In genomic region chr12:5736066-5736465, GRCm38 (mm10) we compare ENCODE assay signal across 23 mouse cellular contexts.
"Had no signal": no experiment of that assay in that cellular context is flagged by ENCODE, and none has a peak within 500 bp of the region (broad histone marks: within the 10 kb centered on the region; RNA-seq: fewer than 3 reads in every experiment).

No protein-coding gene starts in this region.

- H3K27ac ChIP-seq: gastrocnemius, adult 2 months; hindbrain, embryonic 10.5 days; hindbrain, embryonic 12.5 days; hindbrain, embryonic 14.5 days; kidney, embryonic 15.5 days; kidney, postnatal 0 days; left cerebral cortex, adult 2 months; limb, embryonic 13.5 days; limb, embryonic 15.5 days; liver, embryonic 12.5 days; liver, embryonic 14.5 days had no signal

- H3K4me3 ChIP-seq: gastrocnemius, adult 2 months; heart, embryonic 12.5 days; hindbrain, embryonic 10.5 days; hindbrain, embryonic 12.5 days; kidney, embryonic 15.5 days; left cerebral cortex, adult 2 months; limb, embryonic 13.5 days; limb, embryonic 15.5 days; liver, embryonic 12.5 days had no signal

- H3K27me3 ChIP-seq: heart, embryonic 12.5 days; hindbrain, embryonic 12.5 days; kidney, embryonic 15.5 days; limb, embryonic 13.5 days; limb, embryonic 15.5 days; liver, embryonic 12.5 days had no signal

- H3K36me3 ChIP-seq: heart, embryonic 12.5 days; hindbrain, embryonic 10.5 days; hindbrain, embryonic 12.5 days; kidney, embryonic 15.5 days; limb, embryonic 13.5 days; limb, embryonic 15.5 days; liver, embryonic 12.5 days had no signal

- H3K9me3 ChIP-seq: heart, embryonic 12.5 days; hindbrain, embryonic 10.5 days; hindbrain, embryonic 12.5 days; kidney, embryonic 15.5 days; limb, embryonic 13.5 days; limb, embryonic 15.5 days; liver, embryonic 12.5 days had no signal

- H3K4me2 ChIP-seq: heart, embryonic 12.5 days; hindbrain, embryonic 12.5 days; hindbrain, embryonic 14.5 days; kidney, embryonic 15.5 days; limb, embryonic 13.5 days; limb, embryonic 15.5 days; liver, embryonic 12.5 days had no signal

- DNase-seq: gastrocnemius, adult 2 months; gastrocnemius, postnatal 10 days; gastrocnemius, postnatal 25 days; heart, adult 18-20 months; heart, postnatal 10 days; heart, postnatal 4 days; kidney, adult 11 months; kidney, adult 2 months; kidney, adult 9 months; kidney, postnatal 14 days; kidney, postnatal 36 days had no signal

- H3K4me1 ChIP-seq: heart, embryonic 12.5 days; kidney, embryonic 15.5 days; limb, embryonic 15.5 days; liver, embryonic 12.5 days had no signal

- H3K9ac ChIP-seq: heart, embryonic 12.5 days; hindbrain, embryonic 12.5 days; hindbrain, embryonic 14.5 days; kidney, embryonic 15.5 days; limb, embryonic 13.5 days; limb, embryonic 15.5 days; liver, embryonic 12.5 days; liver, embryonic 14.5 days had no signal

- ATAC-seq: inflammation-experienced regulatory T-cells, adult 6 months; liver, embryonic 12.5 days had no signal
